Comparison of ENCODE assay signal across 1 mouse cellular context in genomic region chr17:17623221-17623889, GRCm38 (mm10).
TF ChIP-seq lines count a peak whose summit lies in the region.

No protein-coding gene starts in this region.

TF ChIP-seq in MEL, 35 proteins besides CTCF, POLR2A, EP300 and RAD21 (continued from another document):
- no peak for TF ChIP-seq MYB (IDR thresholded peaks at IDR 0.05; ENCODE audit: low read depth, low read length)
- no peak for TF ChIP-seq TAL1 (IDR thresholded peaks at IDR 0.05; ENCODE audit: low read length)
- no peak for TF ChIP-seq GABPA (IDR thresholded peaks at IDR 0.05; ENCODE audit: low read depth, low read length)
- no peak for TF ChIP-seq JUND (IDR thresholded peaks at IDR 0.05; ENCODE audit: low read depth, low read length)
- TF ChIP-seq NRF1 (IDR thresholded peaks at IDR 0.05; ENCODE audit: insufficient read depth, low read depth, low read length, poor library complexity, severe bottlenecking), result no peak
- no peak for TF ChIP-seq ZKSCAN1 (IDR thresholded peaks at IDR 0.05; ENCODE audit: low read depth, low read length)
- no peak for TF ChIP-seq CHD2 (IDR thresholded peaks at IDR 0.05; ENCODE audit: low read length)
- no peak for TF ChIP-seq ZC3H11A (IDR thresholded peaks at IDR 0.05; ENCODE audit: low read depth, low read length)
- TF ChIP-seq BHLHE40 (IDR thresholded peaks at IDR 0.05; ENCODE audit: borderline replicate concordance, low read depth, low read length), result no peak
- no peak; the same call in 1 of the 2 replicates for TF ChIP-seq CHD1 (IDR thresholded peaks at IDR 0.05; ENCODE audit: low read depth, low read length)
TF ChIP-seq in MEL: peak in this region for 4.
